Mouse (Mus musculus): Measurements from ENCODE around the gene Inf2.

Gene Inf2

DNA sequence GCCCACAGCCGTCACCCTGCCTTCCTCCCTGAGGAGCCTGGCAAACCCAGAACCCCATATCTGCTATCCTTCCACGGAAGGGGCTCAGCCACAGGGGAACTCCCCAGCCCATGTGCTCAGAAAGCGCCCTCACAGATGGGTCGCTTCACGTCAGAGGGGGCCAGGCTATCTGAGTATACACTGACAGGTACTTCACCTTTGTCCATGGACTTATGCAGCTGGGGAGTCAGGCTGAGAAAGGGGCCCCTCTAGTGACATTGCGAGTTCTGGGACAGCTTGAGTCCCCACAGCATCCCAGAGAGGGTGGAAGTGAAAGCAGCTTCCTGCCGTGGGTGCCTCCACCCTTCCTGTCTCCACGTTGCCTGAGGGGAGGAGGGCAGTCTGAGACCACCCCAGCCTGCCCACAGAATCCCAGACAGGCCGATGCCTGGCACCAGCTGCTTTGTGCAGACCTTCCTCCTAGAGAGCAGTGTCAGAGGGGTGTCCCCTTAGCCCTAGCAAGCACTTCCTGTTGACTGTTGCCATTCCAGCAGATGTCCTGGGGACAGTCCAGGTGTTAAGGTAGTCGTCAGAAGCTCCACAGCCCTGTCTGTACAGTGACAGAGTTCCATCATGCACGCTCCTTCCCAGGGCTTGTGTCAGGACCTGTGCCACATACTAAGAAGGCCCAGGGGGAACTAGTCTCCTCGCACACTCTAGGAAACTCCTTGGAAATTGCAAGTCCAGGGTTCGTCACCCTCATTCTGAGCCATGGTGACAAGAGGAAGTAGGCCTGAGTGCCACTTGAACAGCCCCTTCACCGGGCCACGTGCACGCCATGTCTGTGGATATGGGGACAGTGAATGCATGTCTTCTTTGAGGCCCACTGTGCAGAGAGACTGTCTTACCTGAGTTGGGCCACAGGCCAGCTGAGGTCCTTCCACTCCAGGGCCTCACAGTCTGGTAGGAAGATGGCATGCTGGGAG lies 5.6 kb downstream of the Inf2 start:
- DNase-seq (ENCODE audit: extremely low spot score, low spot score) = no peak

DNA sequence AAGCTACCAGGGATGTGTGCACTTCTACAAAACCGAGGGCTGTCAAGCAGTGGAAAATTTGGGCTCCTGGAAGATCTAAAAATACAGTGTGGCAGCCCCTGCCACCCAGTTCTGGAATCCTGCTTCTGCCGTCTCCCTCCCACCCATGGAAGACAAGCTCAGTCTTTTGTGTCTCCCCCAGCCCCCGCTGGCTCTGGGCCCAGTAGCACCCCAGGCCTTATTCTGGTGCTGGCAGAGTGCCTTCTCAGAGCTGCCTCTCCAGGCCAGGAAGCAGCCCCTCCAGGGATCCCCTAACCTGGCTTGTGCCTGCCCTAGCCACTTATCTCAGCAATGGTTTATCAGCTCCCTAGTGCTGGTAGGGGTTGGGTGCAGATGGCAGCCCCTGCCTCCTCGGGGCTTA lies 6.4 kb downstream of the Inf2 start:
- DNase-seq (ENCODE audit: extremely low spot score, low spot score) = no peak

- no peak for DNase-seq (ENCODE audit: extremely low spot score, low spot score)
Observed at GRCm38 (mm10) chr12:112595626-112596025, 7.0 kb downstream of the Inf2 start.

DNA sequence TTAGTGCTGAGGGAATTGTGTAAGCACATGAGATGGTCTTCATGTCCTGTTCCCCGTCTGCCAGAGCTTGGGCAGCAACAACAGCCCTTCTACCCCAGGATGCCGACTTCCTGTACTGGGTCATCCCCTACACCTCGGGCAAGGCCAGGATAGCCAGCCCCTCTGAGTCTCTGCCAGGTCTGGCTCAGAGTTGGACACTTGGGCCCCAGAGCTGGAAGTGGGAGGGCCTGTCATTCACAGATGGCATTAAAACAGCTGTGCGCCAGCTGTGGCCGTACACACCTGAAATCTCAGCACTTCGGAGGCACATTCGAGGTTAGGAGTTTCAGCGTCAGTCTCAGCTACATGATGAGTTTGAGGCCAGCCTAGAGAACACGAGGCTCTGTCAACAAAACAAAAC lies 7.9 kb downstream of the Inf2 start:
- DNase-seq (ENCODE audit: extremely low spot score, low spot score) = no peak

DNA sequence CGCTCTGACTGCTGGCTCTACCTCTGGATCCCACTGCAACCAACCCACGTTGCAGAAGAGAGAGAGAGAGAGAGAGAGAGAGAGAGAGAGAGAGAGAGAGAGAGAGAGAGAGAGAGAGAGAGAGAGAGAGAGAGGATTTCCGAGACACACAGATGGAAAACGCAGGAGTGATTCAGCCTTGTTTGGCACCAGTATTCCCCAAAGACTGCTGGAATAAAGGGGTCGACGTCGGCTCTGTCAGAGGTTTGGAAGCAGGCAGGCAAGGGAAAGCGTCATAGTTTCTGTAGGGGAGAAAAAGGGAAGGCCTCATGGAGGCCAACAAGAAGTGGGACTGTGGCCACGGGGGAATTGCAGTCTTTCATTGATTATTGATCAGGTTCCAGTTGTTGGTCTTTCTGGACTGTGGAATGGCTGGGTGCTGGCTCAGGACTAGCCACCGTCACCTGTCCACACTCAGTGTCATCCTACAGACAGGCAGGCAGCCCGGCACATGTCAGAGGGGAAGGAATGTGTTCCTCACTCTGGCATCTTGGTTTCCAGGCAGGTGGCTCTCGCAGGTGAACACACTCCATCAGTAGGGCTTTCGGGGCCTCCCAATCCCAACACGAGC lies 8.4 kb downstream of the Inf2 start:
- no peak for DNase-seq (ENCODE audit: extremely low spot score, low spot score)

DNA sequence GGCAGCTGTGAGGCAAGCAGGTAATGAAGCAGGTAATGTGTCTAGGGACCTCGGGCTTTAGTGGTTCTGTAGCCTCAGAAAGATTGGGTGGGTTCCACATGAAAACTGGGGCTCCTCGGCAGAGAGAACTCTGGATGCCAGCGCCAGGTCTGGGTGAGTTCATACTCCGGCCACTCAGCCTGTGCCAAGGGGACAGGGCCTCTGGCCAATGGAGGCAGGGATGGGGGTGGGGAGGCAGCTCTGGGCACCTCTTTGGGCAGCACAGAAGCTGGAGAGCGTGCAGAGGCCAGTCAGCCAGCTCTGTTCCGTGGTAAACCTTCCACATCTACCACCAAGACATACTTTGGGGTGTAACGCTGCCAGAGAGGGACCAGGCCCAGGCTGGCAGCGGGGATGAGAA lies 9.0 kb downstream of the Inf2 start:
- DNase-seq (ENCODE audit: extremely low spot score, low spot score) = no peak

DNA sequence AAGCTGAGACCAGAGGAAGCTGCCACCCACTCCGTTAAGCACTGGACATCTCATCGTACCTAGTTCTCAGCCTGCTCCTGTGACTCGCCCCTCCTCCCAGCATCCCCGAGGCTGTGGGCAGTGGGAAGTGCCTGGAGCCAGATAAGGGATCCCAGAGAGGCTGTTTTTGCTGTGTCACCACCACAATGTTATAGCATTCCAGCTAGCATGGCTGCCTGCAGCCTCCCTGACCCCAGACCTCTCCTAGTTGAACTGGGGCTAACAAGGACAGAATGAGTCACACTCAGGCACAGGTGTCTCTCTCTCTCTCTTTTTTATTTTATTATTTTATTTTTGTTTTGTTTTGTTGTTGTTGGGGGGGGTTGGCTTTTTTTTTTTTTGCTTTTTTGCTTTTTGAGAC lies 10.6 kb downstream of the Inf2 start:
- DNase-seq (ENCODE audit: extremely low spot score, low spot score) = no peak

GRCm38 (mm10) chr12:112599942-112600611 lies 11.5 kb downstream of the Inf2 start:
- DNase-seq (ENCODE audit: extremely low spot score, low spot score) = no peak

DNA sequence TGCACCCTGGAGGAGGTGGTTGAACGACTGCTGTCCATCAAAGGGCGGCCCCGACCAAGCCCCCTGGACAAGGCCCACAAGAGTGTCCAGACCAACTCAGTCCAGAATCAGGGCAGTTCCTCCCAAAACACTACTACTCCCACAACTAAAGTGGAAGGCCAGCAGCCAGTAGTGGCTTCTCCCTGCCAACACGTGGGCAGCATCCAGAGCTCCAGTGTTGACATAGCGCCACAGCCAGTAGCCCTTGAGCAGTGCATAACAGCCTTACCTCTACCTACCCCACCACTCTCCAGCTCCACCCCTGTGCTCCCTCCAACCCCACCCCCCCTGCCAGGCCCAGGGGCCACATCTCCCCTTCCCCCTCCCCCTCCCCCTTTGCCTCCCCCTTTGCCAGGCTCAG lies 15.4 kb downstream of the Inf2 start:
- DNase-seq (ENCODE audit: extremely low spot score, low spot score) = no peak

DNA sequence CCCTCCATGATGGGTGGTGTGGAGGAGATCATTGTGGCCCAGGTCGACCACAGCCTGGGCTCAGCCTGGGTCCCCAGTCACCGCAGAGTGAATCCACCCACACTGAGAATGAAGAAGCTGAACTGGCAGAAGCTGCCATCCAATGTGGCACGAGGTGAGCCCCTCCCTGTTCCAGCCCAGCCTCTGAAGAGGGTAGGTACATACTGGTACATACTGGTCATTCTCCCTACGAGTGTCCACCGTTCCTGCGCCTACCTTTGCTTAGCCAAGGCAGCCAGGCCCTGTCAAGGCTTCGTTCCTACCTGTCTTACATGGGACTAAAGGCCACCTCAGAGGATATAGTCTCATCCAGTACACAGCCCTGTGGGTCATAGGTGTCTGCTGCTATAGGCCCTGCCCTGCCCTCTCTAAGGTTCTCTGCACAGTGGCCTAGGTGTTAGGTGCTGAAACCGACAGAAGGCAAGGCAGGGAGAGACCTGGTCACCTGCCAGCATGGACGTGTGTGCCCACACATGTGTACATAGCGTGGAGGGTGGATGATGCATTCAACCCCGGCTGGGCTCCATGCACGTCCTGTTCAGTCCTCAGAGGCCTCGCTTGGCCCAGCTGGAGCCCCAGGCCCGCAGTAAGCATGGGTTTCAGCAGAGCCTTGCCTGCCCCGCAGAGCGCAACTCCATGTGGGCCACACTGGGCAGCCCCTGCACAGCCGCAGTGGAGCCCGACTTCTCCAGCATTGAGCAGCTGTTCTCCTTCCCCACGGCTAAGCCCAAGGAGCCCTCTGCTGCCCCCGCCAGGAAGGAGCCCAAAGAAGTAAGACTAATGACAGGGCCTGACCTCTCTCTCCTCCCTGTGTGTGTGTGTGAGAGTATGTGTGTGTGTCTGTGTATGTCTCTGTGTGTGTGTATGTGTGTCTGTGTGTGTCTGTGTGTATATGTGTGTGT lies 16.4 kb downstream of the Inf2 start:
- DNase-seq (ENCODE audit: extremely low spot score, low spot score) = peak; percentile 61

GRCm38 (mm10) chr12:112605766-112606165 lies 17.2 kb downstream of the Inf2 start:
- DNase-seq (ENCODE audit: extremely low spot score, low spot score) = peak; percentile 76

GRCm38 (mm10) chr12:112606998-112607397 lies 18.4 kb downstream of the Inf2 start:
- DNase-seq (ENCODE audit: extremely low spot score, low spot score) = no peak

DNA sequence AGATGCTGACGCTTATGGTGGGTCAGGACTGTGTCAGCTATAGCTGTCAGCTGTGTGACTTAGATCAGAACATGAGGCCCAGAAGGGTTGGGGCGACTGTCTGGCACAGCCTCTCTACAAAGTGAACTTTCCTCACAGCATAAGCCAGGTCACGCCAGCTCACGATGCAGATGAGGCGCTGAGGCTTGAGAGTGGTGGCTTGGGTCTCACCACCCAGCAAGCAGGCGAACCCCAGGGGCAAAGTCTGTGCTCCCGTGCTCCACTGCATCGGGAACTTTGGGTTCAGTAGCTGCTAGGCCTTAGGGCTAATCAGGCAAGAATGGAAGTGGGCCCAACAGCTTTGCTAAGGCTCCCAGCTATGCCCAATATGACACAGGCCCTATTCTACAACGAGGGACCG lies 20.4 kb downstream of the Inf2 start:
- DNase-seq (ENCODE audit: extremely low spot score, low spot score) = no peak

GRCm38 (mm10) chr12:112616668-112617067 lies 28.1 kb downstream of the Inf2 start:
- no peak for DNase-seq (ENCODE audit: extremely low spot score, low spot score)

DNA sequence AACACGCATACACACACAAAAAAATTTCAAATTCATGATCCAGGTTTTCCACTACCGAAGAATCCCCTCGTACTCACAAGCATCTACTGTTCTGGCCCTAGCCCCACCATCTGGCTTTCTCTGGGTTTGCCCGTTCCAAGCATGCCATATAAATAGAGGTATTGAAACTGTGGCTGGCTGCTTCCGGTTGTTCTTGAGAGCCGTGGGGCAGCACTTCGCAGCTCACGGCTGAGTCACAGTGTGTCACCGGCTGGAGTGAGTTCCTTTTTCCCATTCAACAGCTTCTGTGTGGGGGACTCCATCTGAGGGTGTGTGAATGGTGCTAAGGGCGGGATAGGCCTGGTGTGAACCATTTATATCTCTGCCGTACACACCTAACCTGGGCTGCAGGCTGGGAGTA lies 28.6 kb downstream of the Inf2 start:
- DNase-seq (ENCODE audit: extremely low spot score, low spot score) = no peak

GRCm38 (mm10) chr12:112617898-112618380 lies 29.4 kb downstream of the Inf2 start:
- peak; percentile 63 for DNase-seq (ENCODE audit: extremely low spot score, low spot score)

GRCm38 (mm10) chr12:112618981-112619685 lies 30.5 kb downstream of the Inf2 start:
- peak; percentile 40 for DNase-seq (ENCODE audit: extremely low spot score, low spot score)

GRCm38 (mm10) chr12:112619686-112620353 lies 31.2 kb downstream of the Inf2 start, which contains the start of gene Adssl1:
Gene Adssl1, plus strand, starts transcription at chr12:112620045.
- DNase-seq (ENCODE audit: extremely low spot score, low spot score) = peak; percentile 79

DNA sequence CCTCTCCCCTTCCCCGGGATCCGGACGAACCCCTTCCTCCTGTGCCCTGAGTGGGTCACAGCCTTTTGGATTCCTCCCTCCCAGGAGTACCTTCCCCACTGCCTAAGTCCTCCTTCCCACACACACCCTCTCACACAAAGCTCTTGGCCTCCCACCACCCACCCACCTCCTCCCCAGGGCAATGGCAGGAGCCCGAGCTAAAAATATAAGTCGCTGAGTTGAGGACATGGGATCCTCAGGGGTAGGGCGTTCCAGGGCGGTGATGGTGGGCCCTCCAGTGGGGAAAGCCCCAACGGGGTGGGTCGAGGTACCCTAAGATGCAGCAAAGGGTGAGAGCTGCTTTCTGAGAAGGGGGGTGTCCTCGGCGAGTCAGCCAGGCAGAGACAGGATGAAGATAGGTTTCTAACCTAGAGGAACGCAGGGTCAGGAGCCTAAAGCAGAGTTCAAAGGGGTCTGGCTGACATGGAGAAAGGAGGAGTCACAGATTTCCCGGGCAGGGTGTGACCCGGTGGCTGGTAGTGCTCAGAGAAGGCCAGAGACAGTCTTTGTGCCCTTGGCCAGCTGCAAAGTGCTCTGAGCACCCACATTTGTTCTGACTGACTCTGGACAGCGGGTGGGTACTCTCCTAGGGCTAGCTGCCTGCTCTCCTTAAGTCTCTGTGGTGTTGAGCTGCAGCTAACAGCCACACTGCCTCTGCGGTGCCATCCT lies 31.9 kb downstream of the Inf2 start:
- DNase-seq (ENCODE audit: extremely low spot score, low spot score) = no peak
